Mouse (Mus musculus) skeletal muscle tissue, adult 2 months (tissue): ENCODE measurements around the gene Sfswap.
A peak's percentile ranks its signal among the peaks of the same experiment; 100 is the strongest.

Experiments
- DNase-seq: peaks from one replicate; pipeline ENCODE4 v3.0.0-alpha.2; 2012; ENCODE audit warnings: low read depth, low spot score

Sfswap gene

GRCm38 (mm10) chr5:129527162-129527561 lies 26.1 kb downstream of the Sfswap start:
- no peak for DNase-seq

- no peak for DNase-seq
Observed at GRCm38 (mm10) chr5:129529571-129529970, 28.6 kb downstream of the Sfswap start.

- no peak for DNase-seq
Observed at GRCm38 (mm10) chr5:129533731-129534130, 32.7 kb downstream of the Sfswap start.

GRCm38 (mm10) chr5:129534500-129534899 lies 33.5 kb downstream of the Sfswap start:
- peak; percentile 60 for DNase-seq

- DNase-seq = no peak
Observed at GRCm38 (mm10) chr5:129535021-129535420, 34.0 kb downstream of the Sfswap start.

- no peak for DNase-seq
Observed at GRCm38 (mm10) chr5:129535431-129535830, 34.4 kb downstream of the Sfswap start.

- DNase-seq = no peak
Observed at GRCm38 (mm10) chr5:129538826-129539225, 37.8 kb downstream of the Sfswap start.

GRCm38 (mm10) chr5:129542236-129542635 lies 41.2 kb downstream of the Sfswap start:
- no peak for DNase-seq

- DNase-seq = no peak
Observed at GRCm38 (mm10) chr5:129545787-129546186, 44.8 kb downstream of the Sfswap start.

- DNase-seq = no peak
Observed at GRCm38 (mm10) chr5:129549716-129550115, 48.7 kb downstream of the Sfswap start.

GRCm38 (mm10) chr5:129550790-129551189 lies 49.8 kb downstream of the Sfswap start:
- no peak for DNase-seq

GRCm38 (mm10) chr5:129551991-129552390 lies 51.0 kb downstream of the Sfswap start:
- no peak for DNase-seq

GRCm38 (mm10) chr5:129553642-129554041 lies 52.6 kb downstream of the Sfswap start:
- no peak for DNase-seq

GRCm38 (mm10) chr5:129558591-129558990 lies 57.6 kb downstream of the Sfswap start:
- no peak for DNase-seq

- DNase-seq = no peak
Observed at GRCm38 (mm10) chr5:129559283-129559682, 58.3 kb downstream of the Sfswap start.

GRCm38 (mm10) chr5:129562342-129562741 lies 61.3 kb downstream of the Sfswap start:
- no peak for DNase-seq

GRCm38 (mm10) chr5:129568596-129568995 lies 67.6 kb downstream of the Sfswap start:
- no peak for DNase-seq

- DNase-seq = no peak
Observed at GRCm38 (mm10) chr5:129578201-129578600, 77.2 kb downstream of the Sfswap start.

GRCm38 (mm10) chr5:129580046-129580445 lies 79.0 kb downstream of the Sfswap start:
- DNase-seq = no peak

- DNase-seq = no peak
Observed at GRCm38 (mm10) chr5:129580572-129580971, 79.6 kb downstream of the Sfswap start.

- no peak for DNase-seq
Observed at GRCm38 (mm10) chr5:129581015-129581414, 80.0 kb downstream of the Sfswap start.

GRCm38 (mm10) chr5:129583331-129583730 lies 82.3 kb downstream of the Sfswap start:
- no peak for DNase-seq

GRCm38 (mm10) chr5:129583761-129584582 lies 83.0 kb downstream of the Sfswap start, which contains the start of gene Mmp17:
Gene Mmp17 (plus strand): TSS chr5:129584169.
- DNase-seq = peak; percentile 34
